Mouse (Mus musculus) natural killer cell, adult 2 months (primary cell): ENCODE data around the gene Lce1l.
"Not testable (repeated sequence)": the region's sequence is repeated elsewhere in the genome, so short reads cannot be mapped to it uniquely, and the experiment has no call there.

Experiments
- DNase-seq, 2 experiments: peaks; one replicate each; pipeline ENCODE4 v3.0.0; 2022; ENCODE audit warnings: low spot score in 2 of 2

Gene Lce1l

DNA sequence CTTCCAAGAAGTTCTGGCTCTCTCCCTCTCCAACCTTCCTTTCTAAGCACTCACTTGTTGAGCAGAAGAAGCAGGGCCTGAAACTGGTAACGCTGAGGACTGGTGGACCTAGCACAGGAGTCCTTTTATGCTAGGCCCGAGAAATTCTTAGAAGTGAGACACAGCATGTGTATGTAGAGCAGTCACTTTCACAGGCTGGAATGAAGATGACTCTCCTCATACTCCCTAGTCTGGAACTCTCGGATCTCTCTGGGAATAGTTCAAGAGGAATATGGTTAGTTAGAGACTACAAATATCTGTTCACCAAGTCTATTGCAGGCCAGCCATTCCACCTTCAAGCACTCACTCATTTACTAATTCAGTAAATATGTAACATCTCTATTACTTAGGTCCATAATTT lies at the start of gene Lce1l:
Gene Lce1l (minus strand): TSS at position 101 of the 400 bp plus-strand sequence.
- DNase-seq: no peak

DNA sequence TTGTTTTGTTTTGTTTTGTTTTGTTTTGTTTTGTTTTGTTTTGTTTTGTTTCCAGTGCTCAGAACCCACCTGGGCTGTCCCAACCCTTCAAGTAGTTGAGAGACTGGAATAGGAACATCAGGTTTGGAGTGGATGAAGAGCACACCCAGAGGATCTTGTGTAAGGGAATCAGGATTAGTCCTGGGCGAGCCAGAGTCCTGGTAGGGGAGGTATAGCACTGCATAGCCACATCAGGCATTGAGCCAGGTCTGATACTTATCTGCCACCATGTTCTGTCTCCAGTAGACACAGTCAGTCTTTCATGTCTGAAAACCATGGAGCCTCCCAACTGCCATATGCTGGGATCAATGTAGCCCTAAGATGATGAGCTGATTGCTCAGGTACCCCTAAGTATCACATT lies 43.4 kb upstream of the Lce1l start:
- DNase-seq: no peak

DNA sequence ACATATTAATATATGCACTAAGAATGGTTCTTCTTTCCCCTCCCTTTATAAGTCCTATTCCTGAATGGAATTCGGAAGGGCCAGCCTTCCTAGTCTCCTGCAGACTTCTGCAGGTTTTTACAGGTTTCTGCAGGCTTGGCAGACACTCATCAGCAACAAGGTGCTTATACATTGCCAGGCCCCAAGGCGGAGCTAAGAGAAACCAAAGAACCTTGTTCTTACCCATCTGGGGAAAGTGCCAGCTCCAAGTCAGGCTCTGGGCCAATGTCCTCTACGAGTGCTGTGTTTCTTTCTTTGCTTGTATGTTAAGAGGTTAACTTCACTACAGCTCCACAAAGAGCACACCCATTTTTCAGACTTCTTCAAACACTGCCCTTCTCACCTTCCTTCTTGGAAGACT lies 43.0 kb upstream of the Lce1l start:
- DNase-seq: no peak

DNA sequence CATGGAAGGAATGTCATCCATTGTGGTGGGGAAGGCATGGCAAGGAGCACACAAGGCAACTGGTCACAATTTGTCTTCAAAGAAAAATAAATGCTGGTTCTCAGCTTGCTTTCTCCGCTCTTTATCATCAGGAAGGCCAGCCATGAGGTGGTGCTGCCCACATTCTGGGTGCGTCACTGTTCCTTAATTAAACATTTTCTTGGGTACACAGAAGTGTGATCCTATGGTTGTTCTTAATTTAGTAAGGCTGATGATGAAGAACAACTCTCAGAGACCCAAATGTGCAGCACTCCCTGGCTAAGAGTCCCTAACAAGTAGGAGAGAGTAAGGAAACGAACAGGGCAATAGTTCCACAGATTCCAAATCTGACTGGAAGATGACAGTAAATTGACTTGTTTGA lies 23.1 kb upstream of the Lce1l start:
- no peak for DNase-seq

DNA sequence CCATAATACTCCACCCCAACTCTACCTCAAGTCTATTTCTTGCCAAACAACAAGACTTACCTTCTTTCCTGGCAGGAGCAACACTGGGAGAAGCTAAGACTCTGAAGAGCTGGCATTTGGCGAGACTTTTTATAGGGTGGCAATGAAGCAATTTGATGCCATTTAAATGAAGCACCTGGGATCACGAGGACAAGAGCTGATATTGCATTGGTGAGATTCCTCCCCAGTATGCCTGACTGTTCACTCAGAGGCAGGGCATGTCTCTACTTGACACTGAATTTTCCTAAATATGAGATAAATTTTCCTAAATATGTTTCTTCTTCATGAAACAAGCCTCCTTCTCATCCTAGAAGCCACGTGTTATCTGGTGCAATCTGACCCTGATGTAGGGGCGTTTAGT lies 19.0 kb upstream of the Lce1l start, which contains the start of gene 2310050C09Rik:
Gene 2310050C09Rik (minus strand): TSS at position 101 of the 400 bp plus-strand sequence.
- DNase-seq: no peak

DNA sequence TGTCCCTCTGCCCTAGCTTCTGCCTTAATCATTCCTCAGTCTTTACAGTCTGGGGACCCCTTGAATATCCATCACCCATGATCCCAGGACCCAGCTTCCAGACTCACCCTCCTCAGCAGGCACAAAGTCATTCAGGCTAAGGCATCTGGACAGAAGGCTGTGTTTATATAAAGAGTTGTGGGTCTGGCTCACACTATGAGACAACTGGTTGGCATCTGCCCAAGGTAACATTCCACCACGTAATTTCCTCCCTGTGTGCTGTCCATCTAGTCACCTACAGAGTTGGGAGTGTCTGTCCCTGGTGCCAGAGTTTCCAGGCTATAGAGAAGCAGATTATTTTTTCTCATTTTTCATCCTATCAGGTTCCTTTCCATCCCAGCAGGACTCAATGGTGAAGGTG lies 24.0 kb downstream of the Lce1l start, which contains the start of gene Kprp:
Gene Kprp (minus strand): TSS at position 140 of the 400 bp plus-strand sequence.
- DNase-seq: no peak

DNA sequence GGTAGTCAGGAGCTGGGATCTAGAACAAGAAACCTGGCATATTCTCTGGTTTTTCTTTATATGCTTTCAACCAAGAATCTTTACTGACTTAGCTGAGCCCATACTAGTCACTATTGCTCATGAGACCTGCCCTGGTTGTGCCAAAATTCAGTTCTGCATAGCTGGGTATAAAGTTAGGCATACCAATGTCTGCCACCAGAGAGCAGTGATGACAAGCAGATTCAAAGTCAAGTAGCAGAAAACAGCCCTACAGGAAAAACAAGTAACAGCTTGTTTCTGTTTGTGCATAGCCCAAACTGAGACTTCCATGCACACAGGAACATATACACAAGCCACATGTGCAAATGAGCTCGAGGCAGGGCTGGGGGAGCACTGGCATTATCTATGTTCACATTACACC lies 25.3 kb downstream of the Lce1l start:
- no peak for DNase-seq

DNA sequence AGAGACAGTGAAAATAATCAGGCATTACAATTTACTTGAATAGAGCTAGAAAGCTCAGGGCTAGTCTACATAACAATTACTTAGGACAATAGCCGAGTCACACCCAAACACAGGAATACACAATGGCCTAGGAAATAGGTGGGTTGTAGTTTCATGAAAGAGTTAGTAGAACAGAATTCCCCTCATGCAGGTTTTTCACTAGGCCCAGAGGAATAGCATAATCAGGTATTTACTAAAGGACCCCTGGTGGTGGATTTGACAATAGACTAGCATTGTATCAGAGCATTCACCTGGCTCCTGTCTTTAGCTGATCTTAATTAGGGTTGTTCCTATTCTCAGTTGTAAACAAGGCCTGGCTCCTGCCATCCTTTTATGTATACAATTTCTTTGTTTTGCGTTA lies 35.0 kb downstream of the Lce1l start:
- DNase-seq: not testable (repeated sequence)

DNA sequence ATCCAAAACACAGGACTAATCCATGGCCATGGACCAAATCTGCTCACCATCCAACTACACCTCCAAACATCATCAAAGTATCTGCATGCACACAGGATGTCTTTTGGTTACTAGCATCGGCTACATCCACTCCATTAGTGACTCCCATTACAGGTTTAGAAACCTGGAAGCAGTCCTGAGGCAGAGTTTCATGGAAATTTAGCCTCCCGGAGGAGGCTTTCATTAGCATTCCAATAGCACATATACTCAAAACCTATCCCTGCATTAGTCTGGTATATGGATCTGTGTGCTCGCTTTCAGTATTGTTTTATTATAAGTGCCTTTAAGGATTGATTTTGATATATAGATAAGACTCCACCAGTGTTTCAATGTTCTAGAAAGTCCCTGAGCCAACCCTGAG lies 35.5 kb downstream of the Lce1l start:
- DNase-seq: no peak

DNA sequence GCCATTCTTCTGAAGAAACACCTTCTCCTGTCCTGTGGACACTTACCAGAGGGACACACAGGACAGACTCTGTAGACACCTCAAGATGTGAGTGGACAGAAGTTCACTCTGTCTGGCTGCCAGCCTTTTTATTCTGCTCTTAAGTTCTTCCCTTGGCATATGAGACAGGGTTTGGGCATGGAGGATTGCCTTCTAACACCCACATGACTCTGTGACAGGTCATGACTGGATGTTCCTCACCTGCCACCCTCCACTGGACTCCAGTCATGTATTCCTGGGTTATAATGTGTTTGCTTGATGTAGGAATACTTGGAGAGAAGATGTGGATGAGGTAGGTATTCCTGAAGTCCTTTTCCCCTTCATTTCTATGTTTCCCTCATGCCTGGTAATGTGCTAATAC lies 43.3 kb downstream of the Lce1l start, which contains the start of gene Lce1k:
Gene Lce1k (minus strand): TSS at position 101 of the 400 bp plus-strand sequence.
- no peak for DNase-seq
